Mouse (Mus musculus): ENCODE results near the gene Pkig.

DNA sequence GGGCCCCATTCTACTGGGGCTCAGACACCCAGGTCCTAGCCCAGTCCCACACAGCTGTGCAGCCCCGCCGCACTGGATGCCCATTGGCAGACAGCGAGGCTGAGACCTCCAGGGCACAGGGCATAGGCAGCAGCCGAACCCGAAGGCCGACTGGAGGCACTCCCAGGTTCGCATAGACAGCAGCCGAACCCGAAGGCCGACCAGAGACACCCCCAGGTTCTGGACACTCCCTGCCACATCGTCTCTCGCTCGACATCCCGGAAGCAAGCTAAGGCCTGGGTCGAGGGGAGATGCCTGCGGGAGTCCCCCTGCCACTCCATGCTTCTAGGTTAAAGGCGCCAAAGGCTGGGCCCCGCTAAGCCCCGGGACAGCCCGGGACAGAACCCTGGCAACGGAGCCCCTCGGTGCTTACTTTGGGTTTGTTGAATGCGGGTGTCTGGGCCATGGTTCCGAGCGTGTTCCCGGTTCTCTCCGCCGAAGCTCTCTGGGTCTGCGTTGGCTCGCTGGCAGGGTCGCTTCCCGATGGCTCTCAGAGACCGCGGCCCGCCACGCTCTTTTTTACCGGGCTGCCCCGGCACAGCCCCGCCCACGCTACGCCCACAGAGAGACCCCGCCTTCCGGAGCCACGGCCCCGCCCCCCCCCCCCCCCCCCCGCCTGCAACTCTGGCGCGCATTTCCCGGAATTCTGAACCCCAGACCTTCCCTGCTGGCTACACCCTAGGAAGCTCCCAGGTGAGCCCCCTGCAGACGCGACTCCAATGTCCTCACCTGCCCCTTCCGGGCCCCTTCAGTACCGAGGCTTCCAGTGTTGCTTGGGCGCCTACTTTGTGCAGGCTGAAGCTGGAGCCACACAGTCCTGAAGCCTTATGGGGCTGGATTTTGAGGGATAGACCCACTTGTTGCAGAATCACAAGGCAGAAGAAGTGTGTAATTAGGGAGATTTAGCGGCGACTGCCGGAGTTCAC, 91.7 kb downstream of the Pkig start, which contains the start of gene Ada:
- TF ChIP-seq POLR2A (IDR thresholded peaks at IDR 0.05; ENCODE audit: insufficient read depth, low read length): no peak
- no peak for TF ChIP-seq CTCF (IDR thresholded peaks at IDR 0.05; ENCODE audit: low read depth, low read length)
- no peak for TF ChIP-seq EP300 (IDR thresholded peaks at IDR 0.05; ENCODE audit: insufficient read depth, low read depth, low read length)
